Mouse (Mus musculus) heart, adult 11 months (tissue): ENCODE results near the gene Des.
A peak's percentile ranks its signal among the peaks of the same experiment; 100 is the strongest.

Source experiments
- DNase-seq: peaks from one replicate; pipeline ENCODE4 v3.0.0; 2022

Des gene

DNA sequence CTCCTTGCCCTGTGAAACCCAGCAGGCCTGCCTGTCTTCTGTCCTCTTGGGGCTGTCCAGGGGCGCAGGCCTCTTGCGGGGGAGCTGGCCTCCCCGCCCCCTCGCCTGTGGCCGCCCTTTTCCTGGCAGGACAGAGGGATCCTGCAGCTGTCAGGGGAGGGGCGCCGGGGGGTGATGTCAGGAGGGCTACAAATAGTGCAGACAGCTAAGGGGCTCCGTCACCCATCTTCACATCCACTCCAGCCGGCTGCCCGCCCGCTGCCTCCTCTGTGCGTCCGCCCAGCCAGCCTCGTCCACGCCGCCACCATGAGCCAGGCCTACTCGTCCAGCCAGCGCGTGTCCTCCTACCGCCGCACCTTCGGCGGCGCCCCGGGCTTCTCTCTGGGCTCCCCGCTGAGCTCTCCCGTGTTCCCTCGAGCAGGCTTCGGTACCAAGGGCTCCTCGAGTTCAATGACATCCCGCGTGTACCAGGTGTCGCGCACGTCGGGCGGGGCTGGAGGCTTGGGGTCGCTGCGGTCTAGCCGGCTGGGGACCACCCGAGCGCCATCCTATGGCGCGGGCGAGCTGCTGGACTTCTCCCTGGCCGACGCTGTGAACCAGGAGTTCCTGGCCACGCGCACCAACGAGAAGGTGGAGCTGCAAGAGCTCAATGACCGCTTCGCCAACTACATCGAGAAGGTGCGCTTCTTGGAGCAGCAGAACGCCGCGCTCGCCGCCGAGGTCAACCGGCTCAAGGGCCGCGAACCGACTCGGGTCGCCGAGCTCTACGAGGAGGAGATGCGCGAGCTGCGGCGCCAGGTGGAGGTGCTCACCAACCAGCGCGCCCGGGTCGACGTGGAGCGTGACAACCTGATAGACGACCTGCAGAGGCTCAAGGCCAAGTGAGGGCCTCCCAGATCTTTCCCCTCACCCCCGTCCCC lies at the start of gene Des:
TSS of gene Des (plus strand) at position 218 of the 920 bp plus-strand sequence.
- peak; percentile 99 for DNase-seq

DNA sequence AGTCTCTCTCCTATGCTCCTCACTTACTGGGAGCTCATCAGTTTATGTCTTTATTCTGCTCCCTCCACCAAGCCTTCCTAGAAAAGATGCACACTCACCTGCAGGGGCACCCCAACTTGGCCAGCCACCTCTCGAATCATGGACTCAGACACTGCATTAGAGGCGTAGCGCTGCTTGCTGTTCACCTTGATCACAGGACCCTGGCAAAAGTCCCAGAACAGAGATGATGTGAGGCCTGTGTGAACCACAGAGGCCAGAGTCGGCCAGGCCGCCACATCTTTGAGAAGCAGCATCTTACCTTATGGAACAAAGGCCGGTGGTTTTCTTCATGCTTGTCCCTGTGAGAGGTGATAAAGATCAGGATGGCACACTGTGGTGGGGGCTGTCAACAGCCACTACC lies 48.4 kb upstream of the Des start:
- DNase-seq: peak; percentile 92

DNA sequence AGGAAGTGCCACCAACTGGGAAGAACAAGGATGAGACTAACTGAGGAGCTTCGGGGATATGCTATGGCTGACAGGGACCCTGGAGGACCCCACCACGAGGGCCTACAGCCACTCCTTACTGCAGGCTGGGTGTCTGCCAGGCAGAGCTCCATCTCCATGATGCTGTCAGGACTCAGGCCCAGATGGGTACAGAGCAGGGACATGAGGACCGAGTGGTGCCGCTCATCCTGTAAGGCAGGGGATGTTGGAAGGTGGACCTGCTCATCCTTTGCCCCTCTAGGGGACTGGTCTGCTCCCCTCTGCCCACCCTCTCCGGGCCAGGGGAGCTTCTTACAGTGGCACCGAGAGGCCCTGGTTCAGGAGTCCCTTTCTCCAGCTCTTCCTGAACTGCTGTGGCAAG lies 45.1 kb upstream of the Des start:
- DNase-seq: peak; percentile 95

DNA sequence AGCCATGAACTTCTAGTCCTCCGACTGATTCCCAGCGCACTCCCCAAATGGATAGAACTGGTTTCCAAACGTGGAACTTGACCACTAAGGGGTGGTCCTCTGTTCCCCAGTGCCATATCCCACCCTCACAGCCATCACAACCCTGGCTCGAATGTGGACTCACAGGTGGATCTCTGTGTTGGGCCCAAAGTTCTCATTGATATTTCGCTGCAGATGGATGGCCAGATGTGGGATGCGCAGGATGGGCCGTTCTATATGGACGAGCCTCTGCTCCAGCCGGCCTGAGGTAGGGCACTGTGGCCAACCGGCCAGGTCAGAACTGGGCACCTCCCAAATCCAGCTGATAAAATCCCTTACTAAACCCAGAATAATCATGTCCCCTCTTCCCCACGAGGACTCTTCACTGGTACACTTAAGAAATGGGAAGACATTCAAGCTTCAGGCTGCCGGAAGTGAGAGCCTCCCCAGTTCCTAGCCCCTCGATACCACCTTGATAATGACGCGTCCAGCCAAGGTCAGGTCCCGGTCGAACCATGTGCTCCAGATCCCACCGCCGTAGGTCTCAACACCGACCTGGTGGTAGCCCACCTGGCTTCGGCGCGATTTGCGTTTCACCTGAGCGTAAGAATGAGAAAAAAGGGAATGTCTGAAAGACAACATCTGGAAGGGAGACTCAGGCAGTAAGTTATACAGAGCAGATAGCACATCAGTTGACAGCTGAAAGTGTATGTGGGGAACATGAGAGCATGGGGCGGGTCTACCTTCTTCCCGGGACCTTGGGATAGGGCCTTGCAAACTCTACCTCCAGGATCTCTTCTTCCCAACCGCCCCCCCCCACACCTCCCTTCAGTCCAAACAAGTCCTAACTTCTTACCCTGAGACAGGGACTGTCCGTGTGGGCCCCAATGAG lies 44.4 kb upstream of the Des start:
- peak; percentile 95 for DNase-seq

DNA sequence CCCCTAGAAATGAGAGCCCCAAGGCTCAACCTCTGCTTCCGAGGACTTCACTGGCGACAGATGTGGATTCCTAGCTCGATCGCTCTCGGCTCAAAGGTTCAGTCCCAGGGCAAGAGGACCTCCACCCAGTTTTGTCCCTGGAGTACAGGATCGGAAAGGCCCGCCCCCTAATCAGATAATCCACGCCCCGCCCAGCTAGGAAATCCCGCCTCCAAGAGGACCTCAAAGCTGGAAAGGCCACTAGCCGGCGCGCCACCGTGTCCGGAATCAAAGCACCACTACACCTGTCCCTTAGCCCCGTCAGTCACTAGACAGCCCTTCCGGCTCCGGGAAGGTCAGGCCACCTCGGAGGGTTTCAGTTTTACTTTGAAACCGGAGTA lies 43.3 kb upstream of the Des start:
- DNase-seq: peak; percentile 99

DNA sequence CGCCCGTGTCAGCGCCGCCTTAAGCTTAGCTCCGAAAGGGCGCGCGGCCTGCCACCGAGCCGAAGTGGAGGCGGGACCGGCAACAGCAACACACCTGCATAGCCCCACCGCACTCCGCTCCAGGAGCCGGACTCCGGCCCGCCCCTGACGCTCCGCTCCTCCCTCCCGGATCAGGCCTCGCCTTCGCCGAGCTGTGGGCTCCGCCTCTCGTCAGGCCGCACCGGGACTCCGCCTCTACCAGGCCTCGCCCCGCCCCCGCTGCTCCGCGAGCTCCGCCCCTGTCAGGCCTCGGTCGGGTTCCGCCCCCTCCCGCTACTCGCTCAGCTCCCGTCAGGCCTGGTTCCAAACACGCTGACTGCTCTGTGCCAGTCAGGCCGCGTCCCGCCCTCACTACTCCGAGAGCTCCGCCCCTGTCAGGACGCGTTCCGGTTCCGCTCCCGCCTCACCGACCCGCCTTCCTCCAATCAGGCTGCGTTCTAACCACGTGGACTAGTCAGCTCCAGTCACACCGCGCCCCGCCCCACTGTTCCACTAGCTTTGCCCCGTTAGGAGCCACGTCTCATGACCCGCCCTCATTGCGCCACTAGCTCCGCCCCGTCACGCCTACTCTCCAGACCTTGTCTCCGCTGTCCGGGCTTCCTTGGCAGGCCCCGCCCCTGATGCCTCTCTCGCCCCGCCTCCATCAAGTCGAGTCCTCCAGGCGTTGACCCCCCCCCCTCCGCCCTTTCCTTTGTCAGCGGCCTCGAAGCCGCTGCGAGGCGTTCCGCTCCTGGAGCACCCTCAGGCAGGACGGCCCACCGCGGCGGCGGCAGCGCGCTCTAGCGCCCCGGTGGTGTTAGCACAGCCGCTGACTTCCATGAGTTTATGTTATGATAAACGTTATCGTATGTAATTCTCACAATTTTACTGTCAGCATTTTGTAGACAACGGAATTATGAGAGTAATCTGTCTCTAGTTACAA lies 42.6 kb upstream of the Des start, which contains the start of gene Dnpep:
TSS of gene Dnpep (minus strand) at position 750 of the 961 bp plus-strand sequence.
- DNase-seq: peak; percentile 100

DNA sequence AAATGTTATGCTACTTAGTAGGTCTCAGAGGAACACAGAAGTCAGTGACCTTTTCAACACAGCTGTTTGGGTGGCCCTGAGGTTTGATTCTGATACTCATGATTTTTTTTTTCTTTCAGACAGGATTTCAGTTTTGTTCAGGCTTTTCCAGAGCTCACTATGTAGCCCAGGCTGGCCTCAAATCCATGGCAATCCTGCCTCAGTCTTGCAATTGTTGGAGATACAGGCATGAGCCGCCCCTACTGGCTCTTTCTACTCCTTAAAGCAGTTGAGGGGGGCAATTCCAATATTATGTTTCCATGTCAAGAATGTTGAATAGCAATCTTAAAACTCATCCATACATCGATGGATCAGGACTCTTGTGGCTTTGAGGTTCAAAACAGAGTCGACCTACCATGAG lies 41.8 kb upstream of the Des start:
- DNase-seq: peak; percentile 90

DNA sequence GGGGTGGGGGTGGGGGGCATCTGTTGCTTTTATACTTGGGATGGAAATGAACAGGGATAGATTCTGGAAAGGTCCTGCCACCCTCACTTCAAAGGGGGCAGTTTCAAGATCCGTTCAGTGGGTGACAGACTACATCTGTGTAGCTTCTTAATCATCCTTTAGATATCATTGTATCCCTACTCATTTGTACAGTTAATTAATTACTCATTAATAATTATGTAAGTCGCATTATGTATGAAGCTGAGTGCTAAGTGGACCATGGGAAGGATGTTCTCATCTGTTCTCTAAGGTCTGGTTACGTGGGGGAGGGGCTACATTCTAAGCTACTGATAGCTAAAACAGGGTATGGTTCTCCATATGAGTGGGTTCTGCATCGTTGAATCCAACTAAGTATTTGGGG lies 41.4 kb upstream of the Des start:
- peak; percentile 85 for DNase-seq

DNA sequence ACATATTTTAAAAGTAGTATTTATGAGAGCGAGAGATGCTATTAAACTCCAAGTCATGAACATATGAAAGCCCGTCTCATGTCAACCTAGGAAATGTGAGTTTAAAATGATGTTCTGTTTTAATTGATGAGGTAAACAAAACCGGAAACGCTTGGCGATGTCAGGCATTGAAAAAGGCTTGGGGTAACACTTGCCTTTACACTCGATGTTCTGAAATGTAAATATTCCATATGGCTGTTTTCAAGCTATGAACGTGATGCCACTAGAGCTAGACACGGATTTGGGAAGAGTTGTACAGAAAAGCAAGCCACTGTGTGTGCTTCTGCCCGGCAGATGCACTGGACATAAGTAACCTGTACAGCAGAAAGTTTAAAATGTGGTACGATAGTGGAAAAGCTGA lies 41.0 kb upstream of the Des start:
- peak; percentile 83 for DNase-seq

DNA sequence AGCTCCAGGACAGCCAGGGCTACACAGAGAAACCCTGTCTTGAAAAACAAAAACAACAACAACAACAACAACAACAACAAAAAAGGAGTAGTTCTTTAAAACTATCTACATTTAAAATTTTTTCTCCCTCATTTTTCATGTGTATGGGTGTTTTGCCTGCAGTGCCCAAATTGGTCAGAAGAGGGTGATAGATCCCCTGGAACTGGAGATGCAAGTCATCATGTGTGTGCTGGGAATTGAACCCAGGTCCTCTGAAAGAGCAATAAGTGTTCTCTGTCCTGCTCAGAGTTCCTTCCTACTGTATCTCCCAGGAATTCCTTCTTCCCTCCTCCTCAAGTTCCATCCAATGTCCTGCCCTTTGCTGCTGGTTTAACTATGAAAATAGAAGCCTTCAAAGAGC lies 32.7 kb upstream of the Des start:
- DNase-seq: no peak

DNA sequence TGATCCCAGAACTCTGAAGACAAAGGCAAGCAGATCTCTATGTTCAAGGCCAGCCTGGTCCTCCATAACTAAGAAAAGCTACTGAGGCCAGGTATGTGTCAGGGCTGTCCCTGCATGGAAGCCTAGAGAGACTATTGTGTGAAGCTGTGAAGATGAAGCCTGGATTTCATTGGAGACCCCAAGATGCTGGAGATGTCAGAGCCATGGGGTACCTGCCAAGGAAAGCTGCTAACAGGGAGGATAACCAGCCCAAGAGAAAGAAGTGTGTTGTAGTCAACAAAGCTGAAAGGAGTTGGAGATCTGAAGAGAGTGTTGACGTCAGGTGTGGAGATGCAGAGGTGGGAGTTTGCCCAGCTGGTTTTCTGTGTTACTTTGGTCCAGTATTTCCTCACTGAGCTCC lies 28.9 kb upstream of the Des start:
- DNase-seq: peak; percentile 90

DNA sequence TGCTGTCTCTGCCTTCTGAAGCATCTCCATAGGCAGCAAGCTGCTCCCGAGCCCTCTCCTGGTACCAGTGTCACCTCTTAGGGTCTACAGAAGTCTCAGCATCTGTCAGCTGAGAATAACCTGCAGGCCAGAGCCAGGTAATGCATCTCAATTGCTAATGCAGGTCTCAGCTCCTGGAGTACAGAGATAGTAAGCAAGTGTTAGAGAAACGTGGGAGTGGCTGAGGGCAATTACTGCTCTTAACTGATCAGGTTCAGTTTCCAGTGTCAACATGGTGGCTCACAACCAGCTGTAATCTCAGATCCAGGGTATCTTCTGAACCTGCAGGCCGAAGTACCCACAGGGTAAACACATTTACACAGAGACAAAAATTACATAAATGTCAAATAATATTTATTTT lies 23.7 kb upstream of the Des start:
- DNase-seq: peak; percentile 58

DNA sequence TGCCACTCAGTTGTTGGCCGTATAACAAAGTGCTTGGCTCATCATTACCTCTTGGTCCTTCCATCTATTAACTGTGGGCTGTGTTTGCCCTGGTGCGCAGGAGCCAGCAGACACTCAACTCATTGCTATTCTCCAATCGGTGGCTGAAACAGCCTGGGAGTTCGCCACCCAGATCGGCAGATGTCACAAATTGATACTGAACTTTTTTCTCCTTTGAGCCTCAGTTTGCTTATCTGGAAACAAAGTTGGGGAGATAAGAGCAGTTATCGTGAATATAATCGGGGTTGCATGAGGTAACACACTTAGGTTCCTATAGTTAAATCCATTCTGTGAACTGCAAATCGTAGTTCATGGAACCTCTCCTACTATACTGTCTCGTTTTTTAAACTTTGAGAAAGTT lies 23.0 kb upstream of the Des start:
- peak; percentile 49 for DNase-seq

DNA sequence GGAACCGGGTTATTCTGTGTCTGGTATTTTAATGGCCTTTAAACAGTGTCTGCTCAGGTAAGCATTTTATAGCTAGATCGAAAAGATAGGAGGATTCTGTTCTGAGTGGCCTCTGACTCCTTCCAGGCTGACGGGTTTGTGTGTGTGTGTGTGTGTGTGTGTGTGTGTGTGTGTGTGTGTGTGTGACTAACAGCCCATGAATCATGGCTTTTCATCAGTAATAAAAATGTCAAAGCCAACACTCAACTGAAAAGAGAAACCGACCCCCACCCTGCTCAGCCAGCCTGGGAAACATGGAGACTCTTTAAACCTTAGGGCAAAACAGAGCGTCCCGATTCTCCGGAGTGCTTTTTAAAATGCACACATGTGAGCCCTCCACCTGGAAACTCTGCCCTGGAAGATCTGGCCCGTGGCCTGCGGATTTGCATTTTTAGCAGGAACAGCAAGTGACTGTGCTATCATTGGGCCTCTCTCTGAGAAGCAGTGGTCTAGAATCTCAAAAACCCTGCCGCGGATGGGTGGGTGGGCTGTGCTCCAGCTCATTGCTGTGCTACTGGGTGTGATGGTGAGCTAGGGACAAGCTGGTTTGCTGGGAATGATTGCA lies 21.9 kb upstream of the Des start:
- peak; percentile 88 for DNase-seq

DNA sequence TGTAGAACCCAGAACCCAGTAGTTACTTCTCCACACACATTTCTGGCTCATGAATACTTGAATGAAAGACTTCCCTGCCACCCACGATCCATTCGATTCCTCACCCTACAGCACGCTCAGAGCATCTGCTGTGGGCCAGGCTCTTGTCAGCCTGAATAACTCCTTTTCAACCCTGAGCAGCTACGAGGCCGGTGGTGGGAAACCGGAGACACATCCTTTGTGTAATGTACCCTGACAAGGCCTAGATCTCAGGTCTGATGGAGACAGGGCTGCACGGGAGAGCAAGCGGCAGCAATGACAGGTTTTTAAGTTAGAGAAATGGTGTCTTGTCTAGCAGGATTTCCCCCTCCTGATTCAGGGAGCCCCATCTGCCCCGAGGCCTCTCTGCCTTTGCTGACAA lies 20.8 kb upstream of the Des start:
- peak; percentile 88 for DNase-seq

DNA sequence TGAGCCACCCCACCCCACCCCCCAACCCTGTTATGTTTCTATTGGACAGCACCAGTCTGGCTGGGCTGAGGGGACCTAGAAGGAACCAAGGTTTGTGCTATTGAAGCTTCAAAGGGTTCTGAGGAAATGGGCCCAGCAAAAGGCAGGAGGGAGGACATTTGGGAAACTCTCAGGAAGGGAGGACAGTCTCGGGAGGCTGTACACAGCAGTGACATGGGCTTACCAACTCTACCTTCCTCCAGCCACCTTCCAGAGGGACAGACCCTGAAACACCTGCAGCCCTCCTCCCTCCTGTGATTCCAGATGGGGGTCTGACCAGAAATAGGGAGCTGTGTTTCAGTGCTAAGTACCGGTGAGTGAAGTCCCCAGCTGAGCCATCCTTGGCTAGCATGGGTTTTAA lies 19.6 kb upstream of the Des start:
- peak; percentile 55 for DNase-seq

DNA sequence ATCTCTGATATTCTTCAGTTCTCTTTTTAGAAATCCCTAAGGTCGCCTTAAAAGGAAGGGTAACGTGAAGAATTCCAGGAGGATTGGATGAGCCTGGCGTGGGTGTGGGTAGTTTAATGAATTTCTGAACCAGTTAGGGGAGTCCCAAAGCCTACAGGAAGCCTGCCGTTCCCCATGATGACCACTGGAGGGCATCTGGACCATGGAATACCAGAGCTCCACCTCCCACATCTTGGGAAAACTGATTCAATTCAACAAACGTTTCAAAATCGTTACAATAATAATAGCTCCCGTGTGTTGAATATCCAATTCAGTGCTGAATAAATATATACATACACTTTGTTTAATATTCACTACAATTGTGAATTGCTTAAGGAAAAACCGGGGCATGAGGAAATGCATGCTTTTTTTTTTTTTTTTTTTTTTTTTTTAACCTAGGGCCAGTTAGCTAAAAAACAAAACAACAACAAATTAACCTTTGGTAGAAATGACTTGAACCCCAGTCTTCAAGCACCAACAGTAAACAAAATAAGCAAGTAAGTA lies 17.2 kb upstream of the Des start:
- peak; percentile 96 for DNase-seq

DNA sequence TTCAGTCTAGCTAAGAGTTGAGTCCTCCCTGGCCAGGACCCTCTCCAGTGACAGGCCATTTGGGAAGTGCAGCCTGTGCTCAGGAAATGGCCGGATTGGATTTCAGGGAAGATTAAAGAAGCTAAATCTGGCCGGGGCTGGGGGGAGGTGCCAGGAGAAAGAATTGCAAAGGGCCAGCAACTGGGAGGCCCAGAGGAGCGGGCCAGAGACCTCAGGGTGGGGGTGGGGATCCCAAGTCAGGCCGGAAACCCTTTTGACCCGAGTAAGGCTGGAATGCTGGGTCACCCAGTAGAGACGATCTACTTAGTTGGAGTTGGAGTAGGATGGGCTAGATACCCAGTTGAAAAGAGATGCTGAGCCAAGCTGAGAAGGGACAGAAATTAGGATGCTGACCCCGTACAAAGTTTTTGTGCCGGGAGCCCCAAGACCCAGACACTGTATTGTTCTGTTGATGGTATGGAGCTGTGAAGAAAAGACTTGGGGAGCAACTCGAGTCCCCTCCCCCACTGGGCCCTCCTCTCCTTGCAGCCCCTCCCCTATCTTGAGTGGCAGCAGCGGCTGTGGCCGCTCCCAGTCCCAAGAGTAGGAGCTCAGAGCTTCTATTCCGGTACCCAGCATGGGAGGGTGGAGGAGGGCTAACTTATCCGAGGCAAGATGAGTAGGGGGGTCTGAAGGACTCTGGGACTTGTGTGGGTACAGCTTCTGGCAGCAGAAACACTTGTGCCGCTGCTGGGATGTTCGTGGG lies 15.7 kb upstream of the Des start:
- peak; percentile 94 for DNase-seq

DNA sequence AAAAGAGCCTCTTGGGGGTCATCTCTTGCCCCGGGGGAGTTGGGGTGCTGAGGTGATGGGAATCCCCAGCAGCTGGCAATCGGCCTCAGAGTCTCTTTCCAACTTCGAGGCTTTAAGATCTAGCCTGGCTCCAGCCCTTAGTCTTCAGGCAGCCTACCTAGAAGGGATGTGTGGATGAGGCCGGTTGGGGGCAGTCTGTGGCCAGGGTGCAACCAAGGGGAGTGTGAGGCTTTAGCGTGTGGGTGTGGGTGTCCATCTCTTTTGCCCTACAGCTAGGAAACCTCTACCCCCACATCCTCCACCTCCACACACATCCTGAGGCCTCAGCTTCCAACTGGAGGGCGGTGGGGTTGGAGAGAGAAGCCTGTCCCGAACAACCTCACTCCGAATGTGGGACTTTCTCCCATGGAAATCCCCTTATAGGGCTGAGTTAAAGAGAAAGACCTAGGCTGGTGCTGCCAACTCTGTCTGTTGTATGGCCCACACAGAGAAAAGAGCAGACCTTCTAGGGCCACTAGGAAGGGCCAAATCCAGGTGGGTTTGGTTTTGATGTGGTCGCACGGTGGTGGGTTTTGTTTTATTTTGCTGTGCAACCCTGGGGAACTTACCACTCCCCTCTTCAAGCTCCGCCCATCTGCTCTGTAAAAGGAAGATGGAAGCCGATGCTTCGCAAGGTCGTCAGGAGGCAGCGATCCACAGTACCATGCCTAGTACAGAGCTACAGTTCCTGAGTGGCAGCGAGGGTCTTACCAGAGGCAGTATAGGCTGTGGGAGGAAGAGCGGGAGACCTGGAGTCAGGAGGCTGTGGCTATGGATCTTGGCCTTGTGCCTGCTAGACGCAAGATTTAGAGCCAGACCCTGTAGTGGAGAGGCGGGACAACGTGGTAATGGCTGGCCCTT lies 14.8 kb upstream of the Des start:
- DNase-seq: peak; percentile 93

DNA sequence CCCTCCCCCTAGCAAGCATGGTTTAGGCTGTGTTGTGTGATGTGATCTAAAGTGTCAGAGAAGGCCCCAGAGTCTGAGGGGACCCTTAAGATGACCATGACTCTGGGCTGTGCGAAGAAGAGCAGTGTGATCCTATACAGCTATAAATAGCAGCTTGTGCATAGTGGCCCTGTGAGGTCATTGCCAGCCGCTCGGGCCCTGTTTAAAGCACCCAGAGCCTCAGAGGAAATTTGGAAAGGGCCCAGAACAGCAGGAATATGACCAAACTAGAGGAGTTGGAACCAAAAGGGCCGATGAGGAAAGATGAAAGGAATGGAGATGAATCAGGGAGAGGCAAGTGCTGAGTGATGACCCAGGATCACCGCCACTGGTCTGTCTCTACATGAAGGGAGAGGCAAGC lies 12.8 kb upstream of the Des start:
- peak; percentile 93 for DNase-seq
